Mouse (Mus musculus) CH12.LX (cell line): ENCODE measurements around the gene Slc6a9.

Experiments
- BHLHE40 ChIP-seq: IDR thresholded peaks from 2 replicates; pipeline ENCODE4 v1.6.1; 2011; ENCODE audit warnings: mild to moderate bottlenecking, low read depth, low read length, improper control_type of control experiment
- CTCF ChIP-seq, 2 experiments: IDR thresholded peaks in 1 of 2; conservative IDR thresholded peaks in 1 of 2; 2 replicates each; pipeline ENCODE4 v1.5.1; 2011 to 2012; ENCODE audit warnings: low read depth in 2 of 2, low read length in 2 of 2, improper control_type of control experiment in 1 of 2, inconsistent platforms in 1 of 2, mild to moderate bottlenecking in 1 of 2, moderate library complexity in 1 of 2
- MAX ChIP-seq: IDR thresholded peaks from 2 replicates; pipeline ENCODE4 v1.6.1; 2011; ENCODE audit warnings: low read length, improper control_type of control experiment
- POLR2A ChIP-seq: IDR thresholded peaks from 2 replicates; pipeline ENCODE4 v1.6.1; 2011; ENCODE audit warnings: low read depth, mild to moderate bottlenecking, improper control_type of control experiment, low read length
- POLR2AphosphoS2 ChIP-seq: IDR thresholded peaks from 2 replicates; pipeline ENCODE4 v1.6.1; 2011; ENCODE audit warnings: low read depth, low read length, improper control_type of control experiment
- RAD21 ChIP-seq: IDR thresholded peaks from 2 replicates; pipeline ENCODE4 v1.6.1; 2011; ENCODE audit warnings: low read depth, mild to moderate bottlenecking, low read length, improper control_type of control experiment, moderate library complexity
- SMC3 ChIP-seq: IDR thresholded peaks from 2 replicates; pipeline ENCODE4 v1.6.1; 2011; ENCODE audit warnings: low read depth, low read length, improper control_type of control experiment
- ZC3H11A ChIP-seq: IDR thresholded peaks from 2 replicates; pipeline ENCODE4 v1.6.1; 2012; ENCODE audit warnings: low read depth, mild to moderate bottlenecking, inconsistent platforms, low read length, improper control_type of control experiment
- ZMIZ1 ChIP-seq: IDR thresholded peaks from 2 replicates; pipeline ENCODE4 v1.6.1; 2012; ENCODE audit warnings: low read depth, mild to moderate bottlenecking, inconsistent platforms, low read length, improper control_type of control experiment

GRCm38 (mm10) chr4:117850871-117851270, 16.6 kb downstream of the Slc6a9 start:
- no peak for TF ChIP-seq POLR2A
- no peak for TF ChIP-seq CTCF (conservative IDR thresholded peaks at IDR 0.05 in 1 of 2, IDR thresholded peaks at IDR 0.05 in 1 of 2; ENCODE audit: low read depth in 2 of 2, low read length in 2 of 2)
- TF ChIP-seq RAD21: no peak
- no peak for TF ChIP-seq SMC3
- TF ChIP-seq BHLHE40: no peak
- no peak for TF ChIP-seq ZMIZ1
- TF ChIP-seq POLR2AphosphoS2: no peak
- no peak for TF ChIP-seq MAX
- TF ChIP-seq ZC3H11A: no peak
